Mouse (Mus musculus) small intestine, adult 2 months (tissue): ENCODE measurements around the gene Hrc.
A peak's percentile ranks its signal among the peaks of the same experiment; 100 is the strongest.

Source experiments
- CTCF ChIP-seq: fragments of 200-500 bp; IDR thresholded peaks from 2 replicates; pipeline ENCODE4 v1.5.1; 2012; ENCODE audit warnings: low read depth, mild to moderate bottlenecking, control low read depth, inconsistent platforms, low read length, moderate library complexity, mixed read lengths; ENCODE audit not compliant: insufficient replicate concordance, insufficient read length; ENCODE audit errors: extremely low read depth
- POLR2A ChIP-seq: fragments of 200-500 bp; IDR thresholded peaks from 2 replicates; pipeline ENCODE4 v1.6.1; 2012; ENCODE audit warnings: low read depth, mild to moderate bottlenecking, control low read depth, inconsistent platforms, low read length, moderate library complexity

GRCm38 (mm10) chr7:45370475-45371311 is 35.6 kb downstream of the Hrc start, which contains the start of gene Lin7b:
- TF ChIP-seq CTCF (peak; percentile 20; the same call in 1 of the 2 replicates), POLR2A (no peak)
